Mouse (Mus musculus): ENCODE results near the gene Cldn7.

Cldn7 gene

DNA sequence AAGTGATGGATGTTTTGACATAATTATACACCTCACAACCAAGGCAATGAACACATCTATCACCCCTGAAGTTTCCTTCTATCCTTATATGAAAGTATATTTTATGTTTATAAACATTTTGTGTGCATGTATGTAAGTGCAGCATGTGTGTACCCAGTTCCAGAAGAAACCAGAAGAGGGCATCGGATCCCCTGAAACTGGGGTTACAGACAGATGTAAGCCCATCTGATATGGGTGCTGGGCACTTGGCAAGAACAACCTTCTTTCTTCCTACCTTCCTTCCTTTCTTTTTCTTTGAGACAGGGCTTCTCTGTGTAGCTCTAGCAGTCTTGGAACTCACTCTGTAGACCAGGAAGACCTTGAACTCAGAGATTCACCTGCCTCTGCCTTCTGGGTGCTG, 8.4 kb upstream of the Cldn7 start:
- no peak for DNase-seq

DNA sequence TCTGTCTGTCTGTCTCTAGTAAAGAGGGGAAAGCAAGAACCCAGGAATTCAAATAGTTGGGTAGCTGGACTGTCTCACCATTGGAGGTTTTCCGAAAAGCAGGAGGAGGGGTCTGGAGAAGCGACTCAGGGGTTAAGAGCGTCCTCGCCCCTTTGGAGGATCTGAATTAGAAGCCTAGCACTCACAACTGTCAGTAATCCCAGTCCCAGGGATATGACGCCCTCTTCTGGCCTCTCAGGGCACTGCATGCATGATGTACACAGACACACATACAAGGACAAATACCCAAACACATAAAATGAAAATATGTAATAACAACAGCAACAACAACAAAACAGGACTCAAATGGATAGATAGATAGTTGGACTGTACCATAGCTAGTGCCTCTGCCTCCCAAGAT, 4.0 kb upstream of the Cldn7 start:
- no peak for DNase-seq

DNA sequence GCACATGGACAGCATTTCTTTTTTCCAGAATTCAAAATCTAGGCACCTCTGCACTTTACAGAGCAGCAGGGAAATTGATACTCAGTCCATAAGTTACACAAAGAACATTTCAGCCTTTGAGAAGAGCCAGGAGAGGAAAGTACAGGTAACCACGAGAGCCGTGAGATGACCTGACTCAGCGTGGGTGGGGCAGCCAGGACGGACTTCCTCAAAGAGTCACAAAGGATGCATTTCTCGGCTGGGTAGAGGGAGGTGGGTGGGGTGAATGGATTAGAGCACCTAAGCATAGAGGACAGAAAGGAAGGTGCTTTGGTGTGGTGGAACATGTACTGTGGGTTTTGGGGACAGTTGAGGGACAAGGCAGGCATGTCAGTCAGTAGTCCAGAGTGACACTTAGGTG, 2.7 kb upstream of the Cldn7 start:
- no peak for DNase-seq

DNA sequence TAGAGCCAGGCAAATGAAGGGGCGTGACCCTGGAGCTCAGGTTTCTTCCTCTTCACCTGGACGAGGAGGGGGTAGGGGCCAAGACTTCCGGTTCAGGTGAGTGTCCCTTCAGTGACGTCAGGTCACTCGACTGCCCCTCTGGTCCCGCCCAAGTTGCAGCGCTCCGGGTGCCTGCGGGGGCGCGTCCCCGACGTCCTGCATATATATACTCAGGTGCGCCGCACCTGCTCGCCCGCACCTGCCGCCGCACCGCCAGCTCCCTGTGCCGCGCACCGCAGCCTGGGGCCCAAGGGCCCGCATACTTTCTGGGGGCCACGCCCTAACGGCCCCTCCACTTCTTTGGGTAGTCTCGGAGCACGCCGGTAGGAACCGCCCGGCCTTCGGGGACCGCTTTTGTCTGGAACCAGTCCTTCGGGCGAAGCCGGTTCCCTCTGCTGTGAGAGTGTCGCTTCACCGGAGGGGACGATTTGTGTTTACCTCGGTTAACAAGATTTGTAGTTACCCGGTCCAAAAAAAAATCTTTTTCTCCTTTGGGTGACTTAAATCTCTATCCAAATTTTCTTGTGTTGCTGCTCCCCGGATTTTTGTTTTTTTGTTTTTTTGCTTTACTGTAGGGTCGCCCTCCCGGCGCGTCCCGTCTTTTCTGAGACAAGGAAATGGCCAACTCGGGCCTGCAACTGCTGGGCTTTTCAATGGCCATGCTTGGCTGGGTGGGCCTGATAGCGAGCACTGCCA, 859 bp downstream of the Cldn7 start:
- DNase-seq: peak; percentile 83 to 91

DNA sequence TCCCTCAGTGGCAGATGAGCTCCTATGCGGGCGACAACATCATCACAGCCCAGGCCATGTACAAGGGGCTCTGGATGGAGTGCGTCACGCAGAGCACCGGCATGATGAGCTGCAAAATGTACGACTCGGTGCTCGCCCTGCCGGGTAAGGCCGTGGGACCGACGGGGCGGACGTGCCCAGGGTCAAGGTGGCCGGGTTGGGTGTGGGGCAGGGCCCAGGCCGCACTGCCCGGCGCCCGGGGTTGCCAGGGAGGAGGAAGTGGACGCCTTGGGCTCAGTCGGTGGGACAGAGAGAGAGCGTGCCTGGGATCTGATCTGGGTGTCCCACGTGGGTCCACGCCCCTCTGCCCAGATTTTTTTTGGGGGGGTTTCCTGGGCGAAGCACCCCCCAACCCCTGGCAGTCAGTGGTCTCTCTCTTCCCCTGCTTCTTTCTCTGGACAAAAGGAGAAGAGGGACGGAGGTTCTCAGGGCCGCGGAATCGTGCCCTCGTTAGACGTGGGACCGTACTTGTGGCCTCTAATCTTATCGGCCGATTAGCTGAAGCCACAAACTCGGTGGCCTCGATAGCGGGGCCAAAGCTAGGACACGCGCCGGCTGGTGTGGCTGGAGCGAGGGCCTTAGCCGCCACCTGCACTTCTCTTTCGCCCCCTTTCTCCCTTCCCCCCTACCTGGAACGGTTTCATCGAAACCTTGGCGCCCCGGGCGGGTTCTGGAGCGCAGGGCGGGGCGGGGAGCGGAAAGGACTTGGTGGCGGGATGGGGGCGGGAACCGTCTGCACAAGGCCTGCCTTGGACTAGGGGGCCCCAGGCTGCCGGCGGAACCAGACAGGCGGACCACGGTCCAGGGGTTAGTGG, 1.7 kb downstream of the Cldn7 start:
- peak; percentile 66 to 75 for DNase-seq

DNA sequence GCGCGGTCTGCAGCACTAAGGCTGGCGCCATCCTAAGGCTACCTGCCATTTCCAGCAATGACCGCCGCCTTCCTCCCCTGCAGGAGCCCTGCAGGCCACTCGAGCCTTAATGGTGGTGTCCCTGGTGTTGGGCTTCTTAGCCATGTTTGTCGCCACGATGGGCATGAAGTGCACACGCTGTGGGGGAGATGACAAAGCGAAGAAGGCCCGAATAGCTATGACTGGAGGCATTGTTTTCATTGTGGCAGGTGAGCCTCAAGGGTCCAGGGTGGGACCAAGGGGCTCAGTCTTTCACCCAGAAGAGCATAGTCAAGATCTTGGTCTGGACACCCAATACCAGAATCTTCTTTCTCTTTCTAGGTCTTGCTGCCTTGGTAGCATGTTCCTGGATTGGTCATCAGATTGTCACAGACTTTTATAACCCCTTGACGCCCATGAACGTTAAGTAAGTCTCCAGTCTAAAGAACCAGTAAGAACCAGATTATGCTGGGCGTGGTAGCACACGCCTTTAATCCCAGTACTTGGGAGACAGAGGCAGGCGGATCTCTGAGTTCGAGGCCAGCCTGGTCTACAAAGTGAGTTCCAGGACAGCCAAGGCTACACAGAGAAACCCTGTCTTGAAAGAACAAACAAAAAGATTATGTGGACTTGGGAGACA, 2.4 kb downstream of the Cldn7 start:
- DNase-seq: no peak

DNA sequence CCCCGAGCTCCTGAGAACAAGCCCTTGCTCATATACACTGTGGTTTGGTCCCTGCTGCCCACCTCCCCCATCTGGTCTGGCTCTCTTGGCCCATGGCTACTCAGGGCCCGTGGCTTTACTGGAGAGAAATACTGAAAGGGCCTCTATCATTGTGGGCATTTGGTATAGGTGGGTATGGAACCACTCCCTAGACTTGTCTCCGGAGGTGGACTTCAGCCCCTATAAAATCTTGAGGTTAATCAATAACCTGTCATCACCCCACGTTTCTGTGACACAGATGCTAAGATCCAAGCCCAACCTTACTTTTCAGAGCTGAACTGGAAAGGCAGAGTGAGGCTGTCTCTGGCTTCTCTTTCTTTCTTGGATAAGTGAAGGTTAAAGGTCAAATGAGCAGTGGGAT, 4.2 kb downstream of the Cldn7 start:
- DNase-seq: no peak

DNA sequence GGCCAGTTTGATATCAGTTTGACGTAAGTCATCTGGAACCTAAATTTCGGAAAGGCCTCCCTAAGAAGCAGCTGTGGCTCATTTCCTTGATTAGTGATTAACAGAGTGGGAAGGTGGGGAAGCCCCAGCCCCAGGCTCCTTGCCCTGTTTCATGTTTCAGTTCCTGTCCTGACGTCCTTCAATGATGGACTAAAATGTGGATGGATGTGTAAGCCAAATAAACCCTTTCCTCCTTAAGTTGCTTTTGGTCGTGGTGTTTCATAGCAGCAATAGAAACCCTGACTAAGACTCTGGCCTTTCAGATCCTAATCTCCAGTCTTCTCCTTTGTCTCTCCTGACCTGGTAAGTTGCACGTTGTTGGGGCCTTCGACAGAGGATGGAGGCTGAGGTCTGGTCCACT, 5.6 kb downstream of the Cldn7 start:
- no peak for DNase-seq

DNA sequence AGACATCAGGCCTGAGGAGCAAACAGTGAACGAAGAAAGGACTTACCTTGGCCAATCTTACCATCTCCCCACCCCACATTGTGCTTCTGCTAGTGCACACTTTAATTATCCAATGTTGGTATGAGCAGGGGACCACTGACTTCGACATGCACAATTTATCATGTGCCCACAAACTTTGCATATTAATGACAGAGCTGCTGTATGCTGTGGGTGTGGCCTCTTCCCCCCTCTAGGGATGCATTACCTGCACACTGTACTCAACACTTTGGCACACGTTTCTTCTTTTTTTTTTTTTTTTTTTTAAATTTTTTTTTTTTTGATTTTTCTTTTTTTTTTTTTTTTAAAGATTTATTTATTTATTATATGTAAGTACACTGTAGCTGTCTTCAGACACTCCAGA, 6.2 kb downstream of the Cldn7 start:
- no peak for DNase-seq

DNA sequence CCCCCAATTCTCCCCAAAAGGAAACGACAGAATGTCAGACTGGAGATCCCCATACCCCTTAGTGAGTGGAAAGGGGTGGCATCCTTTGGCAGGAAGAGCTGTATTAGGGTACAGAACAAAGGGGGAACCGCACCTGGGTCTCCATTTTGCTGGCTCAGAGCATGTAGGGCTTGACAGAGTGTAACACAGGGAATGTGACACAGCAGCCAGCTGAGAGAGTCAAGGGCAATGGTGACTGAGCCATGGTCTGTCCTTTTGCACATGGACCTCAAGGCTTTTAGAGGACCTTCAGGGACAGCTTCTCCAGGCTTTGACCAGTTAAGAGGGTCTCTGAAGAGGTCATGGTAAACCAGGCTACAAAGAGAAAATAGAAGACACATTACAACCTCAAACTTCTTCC, 10.3 kb downstream of the Cldn7 start:
- no peak for DNase-seq

DNA sequence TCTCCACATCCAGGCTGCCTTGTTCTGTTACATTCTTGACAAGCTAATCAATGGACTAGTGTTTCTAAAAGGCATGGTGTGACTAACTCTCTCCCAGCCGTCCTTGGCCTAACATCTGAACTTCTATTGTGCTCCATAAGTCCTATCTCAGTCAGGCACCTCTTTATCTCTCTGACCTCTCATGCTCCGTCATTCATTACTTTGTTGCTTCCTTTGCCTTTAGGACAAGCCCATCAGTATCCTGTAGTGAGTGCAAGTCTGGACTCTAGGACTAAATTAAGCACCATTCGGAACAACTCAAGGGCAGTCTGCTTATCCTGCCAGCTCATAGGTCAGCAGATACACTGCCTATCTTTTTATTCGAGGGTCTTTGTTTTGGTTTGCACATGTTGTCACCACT, 11.7 kb downstream of the Cldn7 start:
- DNase-seq: no peak

DNA sequence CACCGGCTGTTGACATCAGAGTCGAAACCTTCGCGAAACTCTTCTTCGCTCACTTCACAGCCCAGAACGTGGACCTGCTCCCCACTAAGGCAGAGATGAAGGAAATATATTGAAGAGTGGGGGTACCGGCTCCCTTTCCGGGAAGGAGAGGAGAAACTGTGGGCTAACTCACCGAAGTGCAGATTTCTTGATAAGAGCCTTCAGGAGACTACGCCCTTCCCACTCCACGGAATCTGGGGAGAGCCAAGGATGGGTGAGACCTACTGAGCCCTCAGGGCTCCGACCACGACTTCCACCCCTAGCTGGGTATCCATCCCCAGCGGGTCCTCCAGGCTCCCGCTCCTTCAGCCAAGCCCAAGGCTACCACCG, 15.2 kb downstream of the Cldn7 start:
- DNase-seq: no peak

DNA sequence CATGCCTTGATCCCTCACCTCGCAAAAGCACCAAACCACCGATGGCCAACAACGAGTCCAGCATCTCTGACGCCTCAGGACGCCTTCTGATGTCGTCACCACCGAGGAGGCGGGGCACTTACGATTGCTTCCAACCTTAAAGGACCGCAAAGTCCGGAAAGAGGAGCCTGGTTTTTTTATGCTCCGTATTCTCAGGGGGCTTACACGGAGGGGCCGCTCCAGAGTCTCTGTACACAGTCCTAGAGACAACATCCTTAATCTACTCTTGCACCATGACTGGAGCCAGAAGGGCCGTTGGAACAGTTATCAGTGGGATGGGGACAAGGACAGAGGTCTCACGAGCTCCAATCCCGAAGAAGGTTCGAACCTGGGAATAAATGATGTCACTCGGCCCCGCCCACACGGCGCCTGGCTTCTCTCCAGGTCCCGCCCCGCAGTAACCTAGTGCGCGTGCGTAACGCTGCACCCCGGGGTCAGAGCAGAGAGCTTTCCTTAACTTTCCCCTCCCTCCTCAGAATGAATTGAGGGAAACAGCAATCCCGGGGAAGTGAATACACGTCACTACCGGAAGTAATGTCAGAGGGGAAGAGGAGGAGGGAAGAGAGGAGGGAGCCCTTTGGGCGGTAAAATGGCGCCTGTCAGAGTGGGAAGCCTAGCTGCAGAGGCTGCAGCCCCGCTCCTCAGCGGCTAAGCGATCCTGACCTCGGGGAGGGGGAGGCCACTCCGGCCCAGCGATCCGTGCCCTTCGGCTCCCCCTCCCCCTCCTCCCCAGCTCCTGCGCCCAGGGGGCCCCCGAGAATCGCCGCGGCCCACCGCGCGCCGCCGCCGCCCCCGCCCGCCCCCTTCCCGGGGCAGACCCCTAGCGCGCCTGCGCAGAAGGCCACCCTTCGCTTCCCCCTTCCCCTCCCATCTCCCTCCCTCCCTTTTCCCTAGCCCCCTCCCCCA, 15.9 kb downstream of the Cldn7 start:
- DNase-seq: peak; percentile 98

DNA sequence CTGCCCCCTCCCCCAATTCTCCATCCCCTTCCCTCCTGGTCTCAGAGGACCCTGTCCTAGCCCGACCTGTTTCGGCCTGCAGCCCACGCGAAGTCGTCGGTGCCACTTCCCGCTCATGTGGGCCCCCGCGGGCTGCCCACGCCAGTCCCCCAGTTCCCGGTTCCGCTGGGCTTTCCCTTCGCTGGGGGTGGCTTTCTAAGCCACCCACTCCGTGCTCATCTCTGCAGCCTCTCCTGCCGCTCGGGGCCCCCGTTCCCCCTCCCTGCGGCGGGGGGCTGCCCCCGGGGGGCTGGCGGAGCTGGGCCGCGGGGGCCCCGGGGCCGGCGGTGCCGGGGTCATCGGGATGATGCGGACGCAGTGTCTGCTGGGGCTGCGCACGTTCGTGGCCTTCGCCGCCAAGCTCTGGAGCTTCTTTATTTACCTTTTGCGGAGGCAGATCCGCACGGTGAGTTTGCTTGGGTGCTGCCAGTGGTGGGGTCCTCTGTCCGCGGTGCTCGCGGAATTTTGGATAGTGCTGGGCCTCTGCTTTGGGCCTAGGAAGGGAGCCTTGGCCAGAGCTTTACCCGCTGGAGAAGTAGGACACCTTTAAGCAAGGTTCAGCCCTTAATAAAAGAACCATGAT, 16.7 kb downstream of the Cldn7 start, which contains the start of gene Ctdnep1:
TSS of gene Ctdnep1 (plus strand) at position 16 of the 622 bp plus-strand sequence.
- peak in 1 of 2 experiments; percentile 36 for DNase-seq

DNA sequence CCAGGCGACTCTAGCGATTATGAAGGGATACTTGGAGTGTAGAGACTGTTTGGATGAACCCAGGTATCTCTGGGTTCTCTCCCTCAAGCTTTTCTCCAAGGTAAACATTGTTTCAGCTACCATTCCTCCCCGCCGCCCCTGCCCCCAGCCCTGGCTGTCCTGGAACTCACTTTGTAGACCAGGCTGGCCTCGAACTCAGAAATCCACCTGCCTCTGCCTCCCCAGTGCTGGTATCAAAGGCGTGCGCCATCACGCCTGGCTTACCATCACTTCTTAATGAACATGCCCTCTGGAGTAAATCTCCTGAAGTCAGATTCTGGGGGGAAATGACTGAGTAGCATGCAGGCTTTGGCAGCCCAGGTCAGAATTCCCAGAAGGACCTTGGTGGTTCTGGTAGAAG, 17.6 kb downstream of the Cldn7 start, which contains the start of gene Elp5:
TSS of gene Elp5 (minus strand) at position 293 of the 400 bp plus-strand sequence.
- DNase-seq: no peak

DNA sequence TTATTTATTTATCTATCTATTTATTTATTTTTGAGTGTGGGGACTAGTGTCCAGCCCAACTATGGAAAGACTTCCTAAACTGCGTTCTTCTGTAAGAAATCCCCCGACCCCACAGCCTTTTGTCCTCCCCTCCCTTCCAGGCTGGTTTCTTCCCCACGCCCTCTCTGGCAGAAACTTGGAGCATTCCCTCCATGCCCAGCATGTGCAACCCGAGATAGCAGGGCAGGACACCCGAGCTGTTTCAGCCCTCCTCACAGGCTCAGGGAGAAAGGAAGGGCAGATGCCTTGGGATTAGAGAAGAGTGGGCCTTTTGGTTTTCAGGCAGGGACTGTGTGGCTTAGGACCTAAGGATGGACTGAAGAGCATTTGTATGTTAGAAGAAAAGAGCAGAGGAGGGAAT, 18.3 kb downstream of the Cldn7 start:
- no peak for DNase-seq

DNA sequence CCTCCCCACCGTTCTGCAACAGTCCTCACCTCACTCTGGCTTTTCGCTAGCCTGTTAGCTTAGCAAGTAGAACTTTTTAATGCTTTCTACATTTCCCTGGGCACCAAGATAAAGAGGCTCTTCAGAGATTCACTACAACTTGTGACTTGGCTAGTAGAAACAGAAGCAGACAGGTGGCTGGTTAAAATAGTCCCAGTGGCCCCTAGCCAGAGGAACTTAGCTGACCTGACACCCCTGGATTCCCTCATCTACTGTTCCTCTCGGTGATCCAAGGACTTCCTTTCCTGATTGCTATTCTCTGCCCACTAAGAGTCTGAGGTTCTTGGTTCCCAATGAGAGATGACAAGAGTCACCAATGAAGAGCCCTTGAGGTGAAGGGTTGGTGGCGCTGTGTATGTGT, 18.8 kb downstream of the Cldn7 start:
- DNase-seq: no peak

DNA sequence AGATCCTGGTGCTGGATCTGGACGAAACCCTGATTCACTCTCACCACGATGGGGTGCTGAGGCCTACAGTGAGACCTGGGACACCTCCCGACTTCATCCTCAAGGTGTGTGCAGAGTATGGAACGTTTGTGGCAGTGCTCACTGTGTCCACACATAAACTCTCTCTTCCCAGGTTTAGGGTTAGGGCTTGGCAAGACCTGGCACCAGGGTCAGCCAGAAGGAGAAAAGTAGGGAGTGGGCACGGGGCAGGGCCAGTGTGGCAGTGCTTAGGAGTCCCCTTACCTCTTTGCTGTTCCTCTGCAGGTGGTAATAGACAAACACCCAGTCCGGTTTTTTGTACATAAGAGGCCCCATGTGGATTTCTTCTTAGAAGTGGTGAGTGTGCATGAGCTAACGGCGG, 19.9 kb downstream of the Cldn7 start:
- DNase-seq: no peak

DNA sequence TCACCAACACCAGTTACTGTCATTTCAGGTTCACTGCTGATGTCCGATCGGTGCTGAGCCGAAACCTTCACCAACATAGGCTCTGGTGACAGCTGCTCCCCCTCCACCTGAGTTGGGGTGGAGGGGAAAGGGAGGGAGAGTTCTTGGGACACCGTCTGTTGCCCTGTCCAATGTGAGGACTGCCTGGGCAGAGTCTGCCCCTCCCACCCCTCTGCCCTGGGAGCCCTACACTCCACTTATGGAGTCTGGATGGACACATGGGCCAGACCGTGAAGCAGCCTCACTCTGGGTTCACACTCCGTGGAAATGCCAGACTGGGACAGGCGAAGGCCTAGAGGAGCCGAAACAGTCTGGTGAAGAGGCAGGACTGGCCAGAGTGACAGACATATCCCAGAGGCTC, 25.4 kb downstream of the Cldn7 start:
- DNase-seq: no peak

DNA sequence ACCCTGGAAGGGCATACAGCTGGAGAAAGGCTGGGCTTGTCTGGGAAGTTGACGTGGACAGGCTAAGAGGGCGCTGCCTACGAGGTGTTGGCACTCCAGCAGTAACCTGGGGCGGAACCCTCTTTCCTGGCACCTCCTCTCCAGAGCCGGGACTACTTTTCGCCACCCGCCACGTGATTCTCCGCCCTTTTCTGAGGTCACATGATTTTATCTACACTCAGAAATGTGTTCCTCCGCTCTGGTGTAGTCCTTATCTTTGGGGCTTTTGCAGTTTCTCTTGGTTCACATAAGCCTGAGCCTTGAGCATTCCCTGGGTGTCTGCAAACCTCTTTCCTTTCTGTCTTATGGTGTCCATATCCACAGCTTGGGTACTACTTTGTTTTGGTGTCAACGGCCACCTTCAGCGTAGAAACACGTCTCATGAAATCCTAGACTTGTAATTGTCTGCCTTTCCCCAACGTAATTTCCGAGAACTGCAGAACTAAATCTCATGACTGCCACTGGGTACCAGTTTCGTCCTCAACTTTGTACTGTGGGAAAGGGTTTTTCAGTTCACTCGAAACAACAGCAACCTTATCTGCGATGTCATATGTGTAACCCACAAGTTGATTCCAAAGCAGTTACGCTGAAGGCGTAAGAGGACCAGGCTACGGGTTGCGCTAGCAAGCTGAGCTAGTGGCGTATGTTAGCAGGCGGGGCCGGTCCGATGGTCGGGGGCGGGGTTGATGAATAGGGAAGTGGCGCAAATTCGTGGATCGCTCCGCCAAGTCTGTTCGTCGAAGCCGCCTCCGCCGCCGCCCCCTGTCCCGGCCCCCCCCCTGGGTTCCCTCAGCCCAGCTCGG, 26.5 kb downstream of the Cldn7 start, which contains the start of gene Gabarap:
TSS of gene Gabarap (plus strand) at position 294 of the 842 bp plus-strand sequence.
- peak; percentile 97 for DNase-seq

DNA sequence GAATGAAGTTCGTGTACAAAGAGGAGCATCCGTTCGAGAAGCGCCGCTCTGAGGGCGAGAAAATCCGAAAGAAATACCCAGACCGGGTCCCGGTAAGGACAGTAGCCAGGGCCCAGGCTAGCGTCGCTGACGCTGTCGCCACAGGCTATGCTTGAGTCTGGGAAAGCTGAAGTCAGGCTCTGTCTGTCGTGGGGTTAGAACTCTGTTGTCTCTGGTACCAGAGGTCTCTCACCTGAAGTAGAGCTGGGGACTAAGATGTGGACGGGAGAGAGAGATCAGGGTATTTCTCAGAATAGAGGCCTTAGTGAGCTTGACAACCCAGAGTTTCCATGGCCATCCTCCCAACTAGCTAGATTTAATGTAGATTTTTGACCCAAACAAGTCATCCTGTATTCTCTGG, 27.1 kb downstream of the Cldn7 start:
- no peak for DNase-seq
